Mouse (Mus musculus) mature B cell (primary cell): ENCODE results near the gene Rgs18.

ENCODE experiments used
- in situ Hi-C: fragments of 300-500 bp; cut with MboI; formaldehyde crosslinking; loops from 2 replicates; pipeline ENCODE4 v1.14.3; 2019

The Rgs18 gene

DNA sequence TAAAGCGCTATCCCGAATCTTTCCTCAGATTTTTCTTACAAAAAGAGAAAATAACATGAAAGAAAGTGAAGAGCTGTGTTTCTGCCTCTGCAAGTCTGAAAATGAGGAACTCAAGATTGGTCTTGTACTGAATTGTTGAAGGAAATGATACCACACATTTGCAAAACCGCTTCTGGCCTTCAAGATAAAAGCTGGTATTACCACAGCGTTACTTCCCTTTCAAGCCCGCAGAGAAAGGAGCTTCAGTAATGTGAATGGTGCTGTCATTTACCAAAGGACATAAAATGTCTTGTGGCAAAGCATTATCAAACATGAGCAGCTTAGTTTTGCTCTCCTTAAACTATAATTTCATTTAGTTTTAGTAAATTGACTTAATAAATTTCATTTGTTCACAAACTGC lies at the start of gene Rgs18:
TSS of gene Rgs18 (minus strand) at position 105 of the 400 bp plus-strand sequence.
- in situ Hi-C loops: no loop called here

DNA sequence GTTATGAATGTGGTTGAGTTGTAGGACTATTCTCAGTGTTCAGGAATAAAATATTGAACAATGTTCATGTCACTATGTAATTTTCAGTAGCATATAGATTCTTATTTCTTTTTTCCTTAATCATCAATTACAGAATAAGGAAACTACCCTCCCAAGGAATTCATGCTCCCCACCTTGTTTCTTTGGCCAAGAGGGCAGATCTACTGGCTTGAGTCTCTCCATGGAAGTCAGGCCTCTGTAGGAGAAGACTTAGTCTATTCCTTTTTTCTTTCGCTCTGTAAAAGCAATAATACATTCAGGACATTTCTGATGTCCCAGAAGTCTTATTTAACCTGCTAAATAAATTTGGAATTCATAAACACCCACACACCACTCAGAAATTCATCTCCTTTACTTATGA lies 841 bp downstream of the Rgs18 start:
- in situ Hi-C loops: no loop called here

DNA sequence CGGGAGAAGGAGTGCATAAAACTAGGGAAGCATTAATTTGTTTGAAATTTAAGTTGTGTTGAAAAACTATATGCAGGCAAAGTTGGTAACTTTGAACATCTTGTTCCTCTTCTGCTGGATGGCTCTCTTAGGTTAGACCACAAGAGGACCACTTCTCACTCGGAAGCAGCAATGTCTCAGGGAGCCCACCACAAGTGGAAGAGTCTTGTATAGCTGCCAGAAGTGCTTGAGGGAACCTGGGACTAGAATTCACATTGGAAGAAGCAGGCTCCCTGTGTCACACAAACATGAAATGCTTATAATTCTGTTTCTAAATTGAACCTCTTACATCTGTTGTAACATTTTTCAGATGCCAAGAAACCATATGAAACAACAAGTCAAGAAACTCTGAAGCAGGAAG lies 9.0 kb downstream of the Rgs18 start:
- in situ Hi-C loops: no loop called here

DNA sequence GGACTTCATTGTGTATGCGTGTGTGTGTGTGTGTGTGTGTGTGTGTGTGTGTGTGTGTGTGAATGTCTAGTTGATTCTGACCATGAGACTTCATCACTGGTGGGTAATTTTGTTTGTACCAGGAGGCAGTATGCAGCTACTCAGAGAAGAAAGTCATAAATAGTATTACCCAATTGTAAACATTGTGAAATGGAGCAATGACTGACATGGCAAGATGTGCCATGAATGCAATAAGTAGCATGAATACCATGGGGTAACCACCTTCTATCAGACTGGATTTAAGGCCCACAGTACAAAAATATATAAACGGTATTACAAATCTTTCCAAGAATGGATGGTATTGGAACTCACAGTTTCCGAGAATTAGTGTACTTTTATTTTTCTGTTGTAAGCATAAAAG lies 14.4 kb downstream of the Rgs18 start:
- in situ Hi-C loops: no loop called here

DNA sequence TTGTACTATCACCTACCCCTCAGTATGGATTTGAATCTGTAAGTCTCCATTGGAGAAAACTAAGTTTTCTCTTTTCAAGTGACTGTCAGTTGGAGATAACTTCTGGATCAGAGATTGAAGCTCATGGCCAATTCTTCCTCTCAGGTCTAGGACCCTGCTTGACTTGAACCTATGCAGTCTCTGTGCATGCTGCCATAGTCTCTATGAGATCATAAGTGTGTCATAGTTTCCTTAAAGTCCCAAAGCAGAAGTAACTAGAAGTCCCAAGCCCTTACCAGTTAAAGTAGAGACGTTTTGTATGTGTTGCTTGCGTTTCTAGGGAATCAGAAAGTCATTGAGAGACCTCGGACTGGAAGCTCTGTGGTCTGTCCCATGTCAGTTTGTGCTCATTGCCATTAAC lies 24.5 kb downstream of the Rgs18 start:
- in situ Hi-C loops: no loop called here

DNA sequence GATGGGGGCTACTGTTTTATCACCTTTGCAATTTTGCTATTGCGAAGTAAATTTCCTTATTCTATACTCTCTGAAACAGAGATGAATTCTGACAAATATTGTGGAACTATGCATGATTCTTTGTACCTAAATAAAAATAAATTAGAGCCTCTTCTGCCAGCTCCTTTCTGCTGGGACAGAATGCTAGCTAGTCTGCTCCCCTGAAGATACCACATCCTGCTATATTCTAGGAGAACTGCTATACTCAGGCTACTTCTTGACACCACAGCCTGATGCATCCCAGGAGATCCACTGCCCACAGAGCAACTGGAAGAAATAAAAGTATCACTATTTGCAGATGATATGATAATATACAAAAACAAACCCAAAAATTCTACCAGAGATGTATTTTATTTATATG lies 29.1 kb downstream of the Rgs18 start:
- in situ Hi-C loops: no loop called here

DNA sequence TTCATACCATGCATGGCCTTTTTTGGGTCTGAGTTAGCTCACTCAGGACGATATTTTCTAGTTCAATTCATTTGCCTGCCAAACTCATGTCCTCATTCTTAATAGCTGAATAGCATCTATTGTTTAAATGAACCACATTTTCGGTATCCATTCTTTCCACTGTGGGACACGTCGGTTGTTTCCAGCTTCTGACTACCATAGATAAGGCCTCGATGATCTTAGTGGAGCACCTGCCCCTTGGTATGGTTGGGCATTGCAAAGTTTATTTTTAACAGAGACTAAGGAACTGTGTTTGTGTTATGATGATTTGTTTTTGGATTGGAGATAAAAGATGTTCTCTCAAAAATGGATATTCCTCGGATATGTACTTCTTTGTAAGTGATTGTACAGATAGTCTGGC lies 37.5 kb downstream of the Rgs18 start:
- in situ Hi-C loops: no loop called here

DNA sequence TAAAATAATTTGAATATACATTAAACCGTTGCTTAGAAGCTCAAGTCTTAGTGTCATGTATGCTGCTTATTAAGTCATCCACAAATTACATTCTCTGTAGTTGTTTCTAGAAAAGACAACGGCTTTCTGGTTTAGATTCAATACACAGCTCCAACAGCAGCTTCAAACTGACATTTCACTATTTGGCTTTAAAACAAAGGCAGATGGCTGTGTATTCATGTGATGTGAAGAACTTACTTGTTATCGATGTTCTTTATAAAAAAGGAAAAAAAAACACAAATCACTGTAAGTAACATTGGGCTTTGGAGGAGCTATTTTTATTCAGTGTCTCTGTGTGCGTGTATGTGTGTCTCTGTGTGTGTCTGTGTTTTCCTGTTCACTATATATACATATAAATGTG lies 54.5 kb downstream of the Rgs18 start:
- in situ Hi-C loops: no loop called here

DNA sequence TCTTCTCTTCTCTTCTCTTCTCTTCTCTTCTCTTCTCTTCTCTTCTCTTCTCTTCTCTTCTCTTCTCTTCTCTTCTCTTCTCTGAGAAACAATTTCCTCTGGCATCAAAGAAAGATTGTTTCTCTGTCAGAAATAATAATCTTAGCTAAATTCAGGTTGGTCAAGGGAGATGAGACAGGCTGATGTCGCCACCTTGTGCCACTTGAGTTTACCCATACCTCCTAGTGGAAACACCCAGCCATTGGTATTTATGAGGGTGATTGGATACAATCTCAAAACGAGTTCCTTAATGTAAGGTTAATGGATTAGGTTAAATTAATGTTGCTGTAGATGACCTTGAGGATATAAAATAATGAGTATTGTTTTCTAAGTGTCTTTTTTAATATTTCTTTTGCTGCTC lies 70.9 kb downstream of the Rgs18 start:
- in situ Hi-C loops: no loop called here
